Mouse (Mus musculus) embryonic facial prominence, embryonic 14.5 days (tissue): ENCODE measurements at regions not wholly inside any gene's neighbourhood (a gene's known extent, or its start where the extent isn't known, plus 50 kb on each side); places are given as distances from the start of the nearest gene placed in this dataset.

Experiments used
- ATAC-seq: fragments of 200-750 bp; cut with Nextera tagmentation; 2 replicates; pipeline ENCODE4 v1.8.0; 2017; ENCODE audit warnings: low read depth, moderate number of reproducible peaks, moderate TSS enrichment
- DNase-seq: peaks from one replicate; pipeline ENCODE4 v3.0.0-alpha.2; 2015; ENCODE audit warnings: low spot score
- H3K27ac ChIP-seq: fragments of 300-500 bp; sonication (generic); replicated peaks from 2 replicates; pipeline ENCODE4 v1.5.1; 2014; ENCODE audit warnings: low read depth, mild to moderate bottlenecking, low read length, moderate library complexity
- H3K27me3 ChIP-seq: fragments of 300-500 bp; sonication (generic); replicated peaks from 2 replicates; pipeline ENCODE4 v1.6.1; 2014; ENCODE audit warnings: low read length; ENCODE audit not compliant: control insufficient read depth, insufficient read depth
- H3K36me3 ChIP-seq: fragments of 300-500 bp; sonication (generic); 2 replicates; pipeline ENCODE4 v1.6.1; 2014; ENCODE audit warnings: low read length, mixed read lengths; ENCODE audit not compliant: control insufficient read depth, insufficient read depth
- H3K4me1 ChIP-seq: fragments of 300-500 bp; sonication (generic); 2 replicates; pipeline ENCODE4 v1.6.1; 2014; ENCODE audit warnings: antibody characterized with exemption, low read length; ENCODE audit not compliant: control insufficient read depth, insufficient read depth
- H3K4me2 ChIP-seq: fragments of 300-500 bp; sonication (generic); 2 replicates; pipeline ENCODE4 v1.6.1; 2014; ENCODE audit warnings: low read depth, mild to moderate bottlenecking, low read length, moderate library complexity, mixed read lengths
- H3K4me3 ChIP-seq: fragments of 300-500 bp; sonication (generic); 2 replicates; pipeline ENCODE4 v1.5.1; 2014; ENCODE audit warnings: low read depth, mild to moderate bottlenecking, low read length
- H3K9ac ChIP-seq: fragments of 300-500 bp; sonication (generic); 2 replicates; pipeline ENCODE4 v1.6.1; 2014; ENCODE audit warnings: low read depth, mild to moderate bottlenecking, low read length, moderate library complexity, mixed read lengths
- H3K9me3 ChIP-seq: fragments of 300-500 bp; sonication (generic); 2 replicates; pipeline ENCODE4 v1.6.1; 2016; ENCODE audit warnings: low read length; ENCODE audit not compliant: control insufficient read depth
- WGBS: fragments of 180-500 bp; shearing (Covaris S2); extraction: QIAGEN DNeasy Blood & Tissue Kit; methylation state at CpG from one replicate; pipeline ENCODE4 v1.1.7; 2014; 5-methylcytosine and 5-hydroxymethylcytosine counted together

DNA sequence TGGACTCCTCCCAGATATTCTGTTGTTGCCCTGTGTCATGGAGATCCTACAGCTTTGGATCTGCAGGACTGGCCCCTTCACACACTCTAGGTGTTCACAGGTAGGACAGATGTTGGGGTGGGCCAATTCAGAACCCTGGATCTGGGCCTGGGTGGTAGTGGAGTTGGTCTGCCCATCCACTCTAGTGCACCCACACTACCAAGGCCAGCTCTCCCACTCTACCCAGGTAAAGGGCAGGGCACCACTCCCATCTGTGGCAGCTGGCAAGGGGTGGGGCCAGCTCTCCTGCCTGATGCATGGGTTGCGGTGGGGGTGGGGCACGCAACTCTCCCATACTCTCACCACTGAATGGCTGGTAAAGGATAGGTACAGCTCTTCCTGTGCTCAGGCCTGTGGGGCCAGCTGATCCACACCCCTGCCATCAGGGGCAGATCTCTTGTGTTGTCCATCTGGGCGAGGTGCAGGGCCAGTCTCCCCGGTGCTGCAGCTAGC is 76.5 kb downstream of the Gja1 start:
- no peak for ATAC-seq
- H3K36me3 ChIP-seq: no peaks in the 10 kb centered on the region
- H3K9me3 ChIP-seq: no peaks in the 10 kb centered on the region
- no peak overlapping the region for H3K9ac ChIP-seq
- no peaks in the 10 kb centered on the region for H3K4me1 ChIP-seq
- H3K27me3 ChIP-seq: no peaks in the 10 kb centered on the region
- no peak overlapping the region for H3K4me3 ChIP-seq
- 91% methylated on average over 4 of the region's 4 CpGs for WGBS
- no peak overlapping the region for H3K27ac ChIP-seq
- no peak overlapping the region for H3K4me2 ChIP-seq
- DNase-seq: no peak

DNA sequence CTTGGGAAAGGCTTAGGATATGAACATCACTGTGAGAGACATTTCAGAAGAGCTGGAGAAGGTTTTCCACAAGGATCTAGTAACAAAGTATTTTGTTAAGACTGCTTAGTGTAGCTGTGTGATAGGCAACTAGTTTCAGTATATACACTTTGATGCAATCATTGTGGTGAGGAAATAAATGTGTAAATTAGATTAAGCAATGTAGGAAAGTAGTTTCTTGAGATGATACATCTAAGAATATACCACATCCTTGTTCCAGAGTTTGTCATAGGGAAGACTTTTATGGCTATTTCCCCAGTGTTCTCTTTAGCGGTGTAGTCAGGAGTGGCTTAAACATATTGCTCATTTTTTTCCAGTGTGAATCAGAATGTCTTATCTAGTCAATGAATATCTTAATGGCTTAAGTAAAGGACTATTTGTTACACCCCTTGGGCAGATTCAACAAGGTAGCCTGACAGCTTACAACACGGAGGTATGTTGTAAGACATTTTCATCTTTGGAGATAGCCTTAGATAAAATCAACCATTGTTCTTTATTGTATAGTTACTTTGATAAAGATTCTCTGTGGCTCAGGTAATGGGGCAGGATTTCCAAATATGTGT is 78.8 kb downstream of the Gja1 start:
- Histone ChIP-seq H3K9ac (no peak overlapping the region), H3K36me3 (no peaks in the 10 kb centered on the region), H3K27ac (no peak overlapping the region), H3K4me2 (no peak overlapping the region), H3K4me1 (no peaks in the 10 kb centered on the region), H3K4me3 (no peak overlapping the region), H3K9me3 (peaks cover 6% of the 10 kb centered on the region; the same call in 1 of the 2 replicates), H3K27me3 (no peaks in the 10 kb centered on the region)
- ATAC-seq (no peak), DNase-seq (no peak)
- WGBS: 91% methylated on average over 2 of the region's 2 CpGs

DNA sequence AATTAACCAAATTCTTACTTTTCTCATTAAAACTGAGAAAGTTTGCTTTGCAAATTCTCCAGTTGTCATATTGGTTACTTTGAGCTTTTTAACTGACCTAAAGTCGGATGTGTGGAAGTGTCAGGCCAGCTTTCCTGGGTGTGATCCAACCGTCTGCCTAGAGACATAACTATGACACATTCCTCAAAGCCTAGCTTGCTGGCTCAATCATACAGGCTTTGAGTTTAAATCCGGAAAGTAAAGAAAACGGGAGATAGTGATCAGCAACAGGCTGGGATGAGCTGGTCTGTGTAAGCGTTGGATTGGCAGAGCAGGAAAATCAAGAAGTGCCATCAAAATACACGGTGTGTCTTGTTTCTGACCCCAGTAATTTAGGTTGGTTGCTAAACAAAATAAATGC is 91.4 kb downstream of the Gja1 start:
- Histone ChIP-seq H3K9me3 (no peaks in the 10 kb centered on the region), H3K4me1 (0 out of 2 replicates have a peak, but pooled peaks cover 3% of the 10 kb centered on the region), H3K4me3 (no peak overlapping the region; the same call in 1 of the 2 replicates), H3K4me2 (peak overlapping the region; percentile 54), H3K36me3 (no peaks in the 10 kb centered on the region), H3K27me3 (no peaks in the 10 kb centered on the region), H3K9ac (no peak overlapping the region), H3K27ac (peak overlapping the region; percentile 90)
- 22% methylated on average over 6 of the region's 6 CpGs for WGBS
- peak; percentile 59 for DNase-seq
- peak; percentile 44 for ATAC-seq

DNA sequence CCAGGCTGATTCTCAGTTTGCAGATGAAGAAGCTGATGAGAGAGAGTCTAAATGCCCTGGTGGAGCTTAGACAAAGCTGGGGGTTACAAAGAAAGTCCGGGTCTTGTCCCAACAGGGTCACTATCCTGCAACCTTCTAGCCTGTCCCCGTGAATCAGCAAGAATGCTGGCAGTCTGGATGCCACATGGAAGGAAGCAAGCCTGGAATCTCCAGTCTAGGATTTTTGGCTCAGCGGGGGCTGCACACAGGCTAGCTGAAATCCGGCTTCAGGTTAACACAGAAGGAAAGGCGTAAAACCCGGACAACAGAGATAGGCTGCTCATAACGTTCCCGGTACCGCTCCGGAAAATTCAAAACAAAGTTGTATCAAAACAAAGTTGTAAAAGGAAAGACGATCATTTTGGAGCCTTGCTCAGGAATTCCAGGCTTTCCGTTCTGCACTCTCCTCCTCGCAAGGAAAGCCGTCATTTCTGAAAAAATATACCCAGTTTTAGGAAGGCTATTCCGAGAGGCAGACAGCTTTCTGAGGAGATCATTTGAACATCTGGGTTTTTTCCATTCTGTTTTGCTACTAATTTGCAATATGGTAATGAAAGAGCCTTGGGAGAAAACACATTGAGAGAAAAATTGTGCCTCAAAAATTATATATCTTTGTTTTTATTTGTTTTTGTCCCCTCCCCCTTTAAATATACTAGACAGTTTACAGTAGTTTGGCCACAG is 92.0 kb downstream of the Gja1 start:
- Histone ChIP-seq H3K36me3 (no peaks in the 10 kb centered on the region), H3K4me1 (0 out of 2 replicates have a peak, but pooled peaks cover 3% of the 10 kb centered on the region), H3K27me3 (no peaks in the 10 kb centered on the region), H3K4me3 (peak overlapping the region; percentile 32), H3K9ac (peak overlapping the region; percentile 55), H3K27ac (peak overlapping the region; percentile 90), H3K9me3 (no peaks in the 10 kb centered on the region), H3K4me2 (peak overlapping the region; percentile 54)
- 11% methylated on average over 15 of the region's 15 CpGs for WGBS
- ATAC-seq (peak; percentile 79), DNase-seq (peak; percentile 87)

DNA sequence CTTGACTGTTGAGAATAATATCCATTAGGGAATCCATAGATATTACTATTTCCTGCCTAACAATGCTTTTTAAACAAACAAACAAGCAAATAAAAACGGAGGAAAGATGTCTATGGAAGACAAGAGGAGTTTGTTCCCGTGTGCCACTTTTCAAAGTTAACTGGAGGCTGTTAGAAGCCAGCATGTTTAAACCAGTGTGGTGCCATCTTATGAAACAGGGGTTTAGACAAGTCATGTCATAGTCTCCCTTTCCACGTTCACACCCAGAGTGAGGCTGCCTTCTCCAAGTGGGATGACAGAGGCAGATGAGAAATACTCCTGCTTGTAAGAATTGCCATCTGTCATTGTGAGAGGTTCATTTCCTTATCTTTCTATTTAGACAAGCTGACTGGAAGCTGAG is 92.8 kb downstream of the Gja1 start:
- Histone ChIP-seq H3K36me3 (no peaks in the 10 kb centered on the region), H3K27ac (no peak overlapping the region), H3K9me3 (no peaks in the 10 kb centered on the region), H3K9ac (no peak overlapping the region), H3K4me3 (no peak overlapping the region), H3K27me3 (no peaks in the 10 kb centered on the region), H3K4me2 (peak overlapping the region; percentile 54; the same call in 1 of the 2 replicates), H3K4me1 (0 out of 2 replicates have a peak, but pooled peaks cover 3% of the 10 kb centered on the region)
- WGBS: 58% methylated on average over 3 of the region's 3 CpGs
- DNase-seq: no peak
- ATAC-seq: no peak

DNA sequence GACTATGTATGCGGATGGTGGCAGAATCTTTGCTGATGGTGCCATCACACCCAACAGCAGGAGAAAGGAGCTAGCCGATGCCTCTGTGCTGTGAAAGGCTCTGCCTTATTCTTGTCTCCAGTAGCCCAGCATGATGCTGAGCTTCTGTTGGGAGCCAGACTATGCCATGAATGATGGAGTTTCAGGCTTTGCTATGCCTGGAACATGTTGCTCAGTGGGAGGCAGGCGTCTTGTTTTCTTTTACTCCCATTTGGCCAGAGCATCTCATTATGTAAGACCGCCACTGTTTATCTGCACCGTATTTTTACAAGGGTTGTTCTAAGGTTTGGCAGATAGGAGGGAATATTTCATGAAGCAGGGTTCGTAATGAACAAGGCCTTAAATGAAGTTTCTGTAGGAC is 97.8 kb downstream of the Gja1 start:
- no peak overlapping the region for H3K27ac ChIP-seq
- no peaks in the 10 kb centered on the region for H3K27me3 ChIP-seq
- WGBS: 76% methylated on average over 6 of the region's 6 CpGs
- H3K4me3 ChIP-seq: no peak overlapping the region
- no peak for DNase-seq
- 0 out of 2 replicates have a peak, but pooled peaks cover 1% of the 10 kb centered on the region for H3K4me1 ChIP-seq
- no peak overlapping the region for H3K4me2 ChIP-seq
- no peak overlapping the region for H3K9ac ChIP-seq
- ATAC-seq: no peak
- H3K9me3 ChIP-seq: no peaks in the 10 kb centered on the region
- no peaks in the 10 kb centered on the region for H3K36me3 ChIP-seq

DNA sequence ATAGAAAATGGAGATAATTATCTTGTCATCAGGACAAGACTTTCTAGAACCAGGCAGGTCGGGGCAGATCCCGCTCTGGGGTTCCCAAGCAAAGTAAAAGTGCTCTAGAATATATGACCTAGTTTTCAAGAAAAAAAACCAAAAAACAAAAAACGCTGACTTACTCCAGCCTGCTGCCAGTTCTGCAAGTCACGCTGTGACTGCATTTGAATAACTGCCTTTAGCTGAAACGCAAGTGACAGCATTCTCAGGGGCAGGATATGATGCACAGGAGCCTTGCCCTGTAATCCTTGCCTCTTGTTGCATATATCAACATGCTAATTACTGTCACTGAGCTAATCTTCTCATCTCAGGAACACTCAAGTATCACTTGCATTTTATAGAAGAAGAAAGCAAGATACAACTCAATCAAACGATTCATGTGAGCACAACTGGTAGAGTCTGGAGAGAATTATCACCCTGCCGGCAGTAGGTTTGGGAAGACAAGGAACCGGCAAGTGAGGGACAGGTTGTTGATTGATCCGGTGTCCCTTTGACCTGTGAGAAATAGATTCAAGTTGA is 105.1 kb downstream of the Gja1 start:
- H3K9me3 ChIP-seq: no peaks in the 10 kb centered on the region
- no peak overlapping the region for H3K4me2 ChIP-seq
- H3K9ac ChIP-seq: no peak overlapping the region
- no peaks in the 10 kb centered on the region for H3K36me3 ChIP-seq
- peak; percentile 54 for DNase-seq
- H3K27me3 ChIP-seq: no peaks in the 10 kb centered on the region
- WGBS: 37% methylated on average over 9 of the region's 9 CpGs
- no peak overlapping the region for H3K4me3 ChIP-seq
- no peak for ATAC-seq
- 0 out of 2 replicates have a peak, but pooled peaks cover 6% of the 10 kb centered on the region for H3K4me1 ChIP-seq
- no peak overlapping the region for H3K27ac ChIP-seq

DNA sequence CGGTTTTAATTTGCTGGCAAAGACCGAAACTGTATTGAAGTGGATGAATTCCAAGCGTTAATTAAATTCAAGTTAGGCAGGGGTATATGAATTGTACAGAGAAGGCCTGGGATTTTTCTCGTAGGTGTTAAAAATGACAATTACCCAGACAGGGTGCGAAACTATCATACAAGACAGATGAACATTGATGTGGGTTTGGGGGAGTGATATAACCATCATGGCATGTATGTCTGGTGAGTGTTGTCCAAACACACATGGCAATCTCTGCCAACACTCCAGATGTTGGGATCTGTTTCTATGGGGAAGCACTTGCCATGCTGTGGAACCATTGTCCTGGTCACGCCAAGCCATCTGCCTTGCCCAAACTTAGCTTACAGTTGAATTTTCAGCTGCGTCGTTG is 107.8 kb downstream of the Gja1 start:
- H3K9ac ChIP-seq: no peak overlapping the region
- ATAC-seq: no peak
- no peak overlapping the region for H3K27ac ChIP-seq
- H3K36me3 ChIP-seq: no peaks in the 10 kb centered on the region
- H3K4me2 ChIP-seq: no peak overlapping the region
- no peak for DNase-seq
- no peak overlapping the region for H3K4me3 ChIP-seq
- H3K9me3 ChIP-seq: no peaks in the 10 kb centered on the region
- no peaks in the 10 kb centered on the region for H3K27me3 ChIP-seq
- 87% methylated on average over 8 of the region's 8 CpGs for WGBS
- 0 out of 2 replicates have a peak, but pooled peaks cover 6% of the 10 kb centered on the region for H3K4me1 ChIP-seq
